Mouse (Mus musculus) MEL (cell line): Measurements from ENCODE around the gene Lrrc49.

Source experiments
- BHLHE40 ChIP-seq: IDR thresholded peaks from 2 replicates; pipeline ENCODE4 v1.6.1; 2012; ENCODE audit warnings: low read depth, mild to moderate bottlenecking, inconsistent platforms, low read length, improper control_type of control experiment, borderline replicate concordance
- CHD2 ChIP-seq: IDR thresholded peaks from 2 replicates; pipeline ENCODE4 v1.6.1; 2011; ENCODE audit warnings: low read length, improper control_type of control experiment
- CTCF ChIP-seq, 3 experiments: IDR thresholded peaks in 2 of 3; conservative IDR thresholded peaks in 1 of 3; 2 replicates each; pipeline ENCODE4 v1.5.1; 2011 to 2012; ENCODE audit warnings: low read length in 3 of 3, low read depth in 2 of 3, mild to moderate bottlenecking in 2 of 3, improper control_type of control experiment in 1 of 3, inconsistent platforms in 1 of 3, mixed read lengths in 1 of 3, moderate library complexity in 1 of 3; ENCODE audit not compliant: control insufficient read depth in 1 of 3, insufficient read depth in 1 of 3, poor library complexity in 1 of 3, severe bottlenecking in 1 of 3
- EP300 ChIP-seq, 2 experiments: IDR thresholded peaks; 2 replicates each; pipeline ENCODE4 v1.6.1; 2011; ENCODE audit warnings: improper control_type of control experiment in 2 of 2, low read length in 2 of 2, low read depth in 1 of 2, mild to moderate bottlenecking in 1 of 2
- GATA1 ChIP-seq: IDR thresholded peaks from 2 replicates; pipeline ENCODE4 v1.6.1; 2011; ENCODE audit warnings: low read depth, low read length, improper control_type of control experiment
- MAFK ChIP-seq: IDR thresholded peaks from 2 replicates; pipeline ENCODE4 v1.6.1; 2011; ENCODE audit warnings: low read depth, mild to moderate bottlenecking, low read length, improper control_type of control experiment, borderline replicate concordance
- MEF2A ChIP-seq: IDR thresholded peaks from 2 replicates; pipeline ENCODE4 v1.6.1; 2014; ENCODE audit warnings: low read depth, mild to moderate bottlenecking, inconsistent platforms, low read length, improper control_type of control experiment; ENCODE audit not compliant: poor library complexity, insufficient replicate concordance, severe bottlenecking; ENCODE audit errors: extremely low read depth
- NELFE ChIP-seq: IDR thresholded peaks from 2 replicates; pipeline ENCODE4 v1.6.1; 2011; ENCODE audit warnings: low read depth, low read length, improper control_type of control experiment
- POLR2A ChIP-seq, 2 experiments: IDR thresholded peaks; 2 replicates each; pipeline ENCODE4 v1.6.1; 2011 to 2012; ENCODE audit warnings: low read length in 2 of 2, mild to moderate bottlenecking in 2 of 2, control low read depth in 1 of 2, improper control_type of control experiment in 1 of 2, low read depth in 1 of 2, moderate library complexity in 1 of 2; ENCODE audit not compliant: control insufficient read depth in 1 of 2, insufficient read depth in 1 of 2, poor library complexity in 1 of 2
- POLR2AphosphoS2 ChIP-seq: IDR thresholded peaks from 2 replicates; pipeline ENCODE4 v1.6.1; 2011; ENCODE audit warnings: low read length, improper control_type of control experiment
- POLR2AphosphoS5 ChIP-seq: IDR thresholded peaks from 2 replicates; pipeline ENCODE4 v1.6.1; 2012; ENCODE audit warnings: low read depth, borderline replicate concordance, mild to moderate bottlenecking, inconsistent platforms, low read length, moderate library complexity, mixed read lengths
- SIN3A ChIP-seq: IDR thresholded peaks from 2 replicates; pipeline ENCODE4 v1.6.1; 2012; ENCODE audit warnings: low read length, improper control_type of control experiment, inconsistent platforms
- ZMIZ1 ChIP-seq: IDR thresholded peaks from 2 replicates; pipeline ENCODE4 v1.6.1; 2012; ENCODE audit warnings: low read depth, mild to moderate bottlenecking, inconsistent platforms, low read length, improper control_type of control experiment, moderate library complexity
- ZNF384 ChIP-seq: IDR thresholded peaks from 2 replicates; pipeline ENCODE4 v1.6.1; 2012; ENCODE audit warnings: low read depth, mild to moderate bottlenecking, inconsistent platforms, low read length, improper control_type of control experiment

DNA sequence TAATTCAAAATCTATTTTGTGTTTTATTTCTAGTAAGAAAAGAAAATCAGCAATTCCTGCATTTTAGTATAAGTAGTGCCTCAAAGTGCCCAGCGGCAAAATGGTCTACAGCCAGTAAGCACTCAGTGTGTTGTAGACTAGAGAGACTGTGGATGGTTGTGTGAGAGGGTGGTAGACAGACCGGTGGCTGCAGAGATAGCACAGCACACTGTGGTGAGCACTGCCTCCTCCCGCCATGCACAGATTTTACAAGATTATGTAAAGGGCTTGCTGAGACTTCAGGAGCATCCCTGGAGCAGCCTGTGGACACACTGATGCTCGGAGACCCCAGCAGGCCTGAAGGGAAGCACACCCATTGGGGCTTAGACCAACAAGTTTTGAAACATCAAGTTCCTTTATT lies 5.2 kb downstream of the Lrrc49 start:
- TF ChIP-seq ZNF384 (no peak), CTCF (IDR thresholded peaks at IDR 0.05 in 2 of 3, conservative IDR thresholded peaks at IDR 0.05 in 1 of 3; ENCODE audit: control insufficient read depth in 1 of 3, insufficient read depth in 1 of 3, low read depth in 2 of 3, low read length in 3 of 3, poor library complexity in 1 of 3, severe bottlenecking in 1 of 3) (no peak), POLR2A (IDR thresholded peaks at IDR 0.05; ENCODE audit: control insufficient read depth in 1 of 2, insufficient read depth in 1 of 2, low read depth in 1 of 2, low read length in 2 of 2, poor library complexity in 1 of 2) (no peak), GATA1 (no peak), EP300 (IDR thresholded peaks at IDR 0.05; ENCODE audit: low read depth in 1 of 2, low read length in 2 of 2) (no peak), NELFE (no peak), BHLHE40 (no peak), MAFK (no peak), POLR2AphosphoS5 (no peak), ZMIZ1 (no peak), CHD2 (no peak), MEF2A (no peak), POLR2AphosphoS2 (no peak), SIN3A (no peak)
